Mouse (Mus musculus) T-helper 2 cell (primary cell): ENCODE results near the gene Slf2.

Experiments used
- in situ Hi-C: fragments of 300-600 bp; cut with MboI, MseI; formaldehyde crosslinking; loops from one replicate; pipeline ENCODE4 v1.15.1; 2025; ENCODE audit warnings: high pct_unique_total_duplicates

Gene Slf2

GRCm38 (mm10) chr19:44930744-44931453, at the start of gene Slf2:
Gene Slf2, plus strand, starts transcription at chr19:44931151.
- in situ Hi-C loops = no loop called here

- in situ Hi-C loops = no loop called here
These were observed 48.4 kb upstream of the Slf2 start for GRCm38 (mm10) chr19:44882552-44883024.

- in situ Hi-C loops = no loop called here
These were observed 46.6 kb upstream of the Slf2 start for GRCm38 (mm10) chr19:44884331-44884730.

DNA sequence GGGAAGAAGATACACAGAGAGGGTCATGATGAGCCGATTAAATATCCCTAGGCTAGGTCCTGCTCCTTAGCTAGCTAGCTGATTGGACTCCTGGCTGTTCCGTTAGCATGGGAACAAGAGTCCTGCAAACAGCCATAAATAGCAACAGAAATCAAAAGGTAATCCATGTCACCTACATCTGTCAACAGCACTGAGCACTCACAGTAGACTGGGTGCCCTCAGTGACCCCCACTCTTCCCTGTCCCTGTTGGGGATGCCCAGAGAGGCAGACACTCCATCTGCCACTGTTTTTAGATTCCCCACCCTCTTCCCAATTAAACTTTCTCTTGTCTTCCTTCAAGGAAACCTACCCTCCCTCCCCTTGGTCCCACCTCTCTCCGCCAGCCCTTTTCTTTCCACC, 44.5 kb upstream of the Slf2 start:
- in situ Hi-C loops = no loop called here

- in situ Hi-C loops = no loop called here
These were observed 43.2 kb upstream of the Slf2 start for GRCm38 (mm10) chr19:44887679-44888235.

DNA sequence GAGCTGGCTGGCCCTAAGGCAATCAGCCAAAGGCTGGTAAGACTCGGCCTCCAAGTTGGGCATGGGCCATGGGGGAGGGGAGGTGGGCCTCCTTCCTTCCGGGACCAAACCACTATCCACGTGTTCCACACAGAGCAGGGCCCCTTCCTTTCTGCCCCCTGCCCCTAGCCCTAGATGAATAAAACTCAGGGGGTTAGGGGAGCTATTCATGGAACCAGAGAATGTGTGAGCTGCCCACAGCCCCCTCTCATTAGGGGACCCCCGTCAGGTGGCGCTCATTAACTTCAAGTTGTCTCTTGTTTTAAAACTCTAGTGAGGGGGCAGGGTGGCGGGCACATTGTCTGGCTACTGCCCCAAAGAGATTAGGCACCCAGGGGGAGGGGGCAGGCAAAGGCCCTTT, 41.4 kb upstream of the Slf2 start:
- in situ Hi-C loops = no loop called here

GRCm38 (mm10) chr19:44891446-44891845, 39.5 kb upstream of the Slf2 start:
- in situ Hi-C loops = no loop called here

DNA sequence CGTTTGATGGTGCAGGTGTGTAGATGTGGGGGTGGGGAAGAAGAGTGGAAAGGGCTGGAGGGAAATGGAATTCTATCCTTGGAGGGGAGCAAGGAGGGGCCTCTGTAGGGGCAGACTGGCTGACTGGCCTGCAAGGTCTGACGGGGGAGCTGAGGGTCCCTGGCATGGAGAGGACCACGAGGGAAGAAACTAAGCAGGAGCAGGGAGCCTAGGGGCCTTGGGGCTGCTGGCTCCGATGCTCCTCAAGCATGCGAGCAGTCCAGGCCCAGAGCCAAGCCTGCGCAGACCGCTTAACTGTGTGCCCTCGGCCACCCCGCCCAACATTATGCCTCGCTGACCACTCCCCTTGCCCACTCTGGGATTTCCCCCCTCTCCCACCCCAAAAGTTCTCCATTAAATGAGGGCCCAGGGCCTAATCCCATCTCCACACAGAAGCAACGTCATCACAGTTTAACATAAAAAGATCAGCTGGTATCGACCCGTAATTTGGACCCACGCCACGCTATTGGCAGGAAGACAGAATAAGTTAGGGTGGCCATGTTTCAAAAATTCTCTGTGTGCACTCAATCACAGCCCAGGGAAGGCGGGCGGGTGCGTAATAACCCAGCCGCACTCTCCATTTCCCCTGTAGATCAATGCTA, 37.6 kb upstream of the Slf2 start:
- in situ Hi-C loops = no loop called here

GRCm38 (mm10) chr19:44895245-44895644, 35.7 kb upstream of the Slf2 start:
- in situ Hi-C loops = loop anchor here (5.0 kb wide), 1 partner anchor 313 kb away; no protein-coding TSS in a partner anchor

- in situ Hi-C loops = loop anchor here (5.0 kb wide), 1 partner anchor 314 kb away; no protein-coding TSS in a partner anchor
These were observed 34.5 kb upstream of the Slf2 start for GRCm38 (mm10) chr19:44896450-44896849.

DNA sequence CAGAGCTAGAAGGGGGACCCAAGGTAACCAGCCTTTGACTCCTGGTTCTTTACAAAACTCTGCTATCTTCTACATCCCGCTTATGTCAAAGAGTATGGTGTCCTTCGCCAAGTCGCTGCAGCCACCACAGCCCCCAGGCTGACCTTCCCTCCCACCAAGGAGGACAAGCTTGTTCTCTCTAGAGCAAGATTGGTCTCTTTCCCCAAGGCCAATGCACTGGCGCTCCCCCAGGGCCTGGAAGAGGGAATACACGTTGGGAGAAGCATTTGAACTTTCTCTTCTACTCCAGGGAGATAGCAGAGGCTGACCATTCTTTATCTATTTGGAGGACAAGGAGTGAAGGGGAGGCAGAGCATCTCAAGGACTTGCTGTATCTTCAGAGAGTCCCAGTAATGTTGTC, 33.4 kb upstream of the Slf2 start:
- in situ Hi-C loops = loop anchor here (5.0 kb wide), 1 partner anchor 315 kb away; no protein-coding TSS in a partner anchor

- in situ Hi-C loops = loop anchor here (5.0 kb wide), 1 partner anchor 316 kb away; no protein-coding TSS in a partner anchor
These were observed 32.3 kb upstream of the Slf2 start for GRCm38 (mm10) chr19:44898646-44899045.

- in situ Hi-C loops = loop anchor here (5.0 kb wide), 1 partner anchor 317 kb away; no protein-coding TSS in a partner anchor
These were observed 31.7 kb upstream of the Slf2 start for GRCm38 (mm10) chr19:44899104-44899793.

GRCm38 (mm10) chr19:44899947-44900773, 30.8 kb upstream of the Slf2 start:
- in situ Hi-C loops = loop anchor here (5.0 to 25.0 kb wide), 2 partner anchors 318 to 713 kb away; partner anchors contain the start of gene Pkd2l1

GRCm38 (mm10) chr19:44901047-44901446, 29.9 kb upstream of the Slf2 start:
- in situ Hi-C loops = loop anchor here (25.0 kb wide), 1 partner anchor 714 kb away; the partner anchor contains the start of gene Pkd2l1

DNA sequence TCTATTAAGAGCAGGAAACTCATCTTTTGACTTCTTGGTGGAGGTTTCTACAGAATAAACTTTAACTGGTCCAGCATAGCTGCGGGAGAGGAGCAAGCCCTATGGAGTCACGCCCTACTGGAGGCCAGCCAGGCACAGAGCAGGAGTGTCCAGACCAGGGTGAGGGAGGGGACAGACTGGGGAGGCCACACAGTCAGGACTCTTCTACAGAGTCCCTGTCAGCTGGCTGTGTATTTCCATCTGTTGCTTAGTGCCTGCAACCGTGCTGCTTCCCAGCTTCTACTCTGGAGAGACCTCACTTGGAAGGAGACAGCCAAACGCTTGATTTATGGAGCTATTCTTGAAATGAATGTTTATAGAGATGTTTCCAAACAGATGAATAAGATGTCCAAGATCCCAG, 28.6 kb upstream of the Slf2 start:
- in situ Hi-C loops = loop anchor here (25.0 kb wide), 1 partner anchor 715 kb away; the partner anchor contains the start of gene Pkd2l1

DNA sequence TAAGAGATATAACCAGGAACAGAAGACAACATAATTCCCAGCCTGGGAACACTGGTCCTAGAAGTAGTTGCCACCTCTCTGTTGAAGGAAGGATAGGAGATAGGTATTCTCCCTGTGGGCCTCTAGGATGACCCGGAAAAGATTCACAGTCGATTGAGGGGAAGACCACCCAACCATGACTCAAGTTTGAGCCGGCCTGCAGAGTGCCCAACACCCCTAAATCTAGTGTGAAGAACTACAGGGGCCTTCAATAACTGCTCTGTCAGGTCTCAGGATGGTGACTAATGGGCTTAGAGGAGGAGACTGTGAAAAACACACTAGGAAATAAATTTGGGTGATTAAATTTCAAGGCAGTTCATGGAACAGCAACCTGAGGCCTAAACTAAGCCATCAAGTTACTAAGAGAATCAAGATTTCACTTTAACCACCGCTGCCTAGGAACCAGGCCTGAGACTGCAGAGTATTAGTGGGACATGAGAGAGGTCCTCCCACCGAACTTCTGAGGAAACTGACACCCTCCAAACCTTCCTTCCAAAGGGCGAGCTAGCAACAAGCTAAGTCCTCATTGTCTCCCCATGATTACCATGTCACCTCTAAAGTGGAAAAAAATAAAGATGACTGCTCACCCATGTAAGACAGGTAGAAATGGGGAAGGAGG, 27.5 kb upstream of the Slf2 start:
- in situ Hi-C loops = loop anchor here (25.0 kb wide), 1 partner anchor 716 kb away; the partner anchor contains the start of gene Pkd2l1

- in situ Hi-C loops = loop anchor here (25.0 kb wide), 1 partner anchor 717 kb away; the partner anchor contains the start of gene Pkd2l1
These were observed 26.7 kb upstream of the Slf2 start for GRCm38 (mm10) chr19:44904141-44904720.

- in situ Hi-C loops = loop anchor here (25.0 kb wide), 1 partner anchor 718 kb away; the partner anchor contains the start of gene Pkd2l1
These were observed 25.6 kb upstream of the Slf2 start for GRCm38 (mm10) chr19:44905316-44905715.
